Mouse (Mus musculus): ENCODE results near the gene Slc25a21.

The Slc25a21 gene

DNA sequence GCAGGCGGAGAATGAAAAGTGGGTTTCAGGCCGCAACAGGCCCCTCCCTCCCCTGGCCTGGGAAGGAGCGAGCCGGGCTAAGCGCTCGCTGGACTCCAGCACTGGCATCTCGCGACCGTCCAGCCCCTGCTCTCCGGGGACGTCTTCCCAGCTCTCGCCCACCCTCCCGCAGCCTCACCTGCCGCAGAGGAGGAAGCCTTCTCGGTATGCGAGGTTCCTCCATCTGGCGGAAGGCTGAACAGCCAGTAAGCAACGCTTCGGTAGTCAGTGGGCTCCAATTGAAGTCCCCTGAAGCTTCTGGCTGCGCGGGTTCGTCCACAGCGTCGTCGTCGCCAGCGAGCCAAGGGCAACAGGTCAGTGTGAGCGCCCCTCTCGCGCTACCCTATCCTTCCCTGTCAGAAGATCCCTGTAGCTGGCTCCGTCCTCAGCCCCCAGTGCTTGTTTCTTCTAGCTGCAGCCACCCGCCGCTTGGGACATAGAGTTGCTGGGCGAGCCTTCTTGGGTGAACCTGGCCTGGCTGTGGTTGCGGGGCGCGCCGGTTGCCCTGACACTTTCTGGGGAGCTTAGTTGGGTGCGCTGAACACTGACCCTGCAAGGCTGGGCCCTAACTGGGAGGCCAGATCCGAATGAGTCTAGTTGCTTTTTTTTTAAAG lies 505.7 kb downstream of the Slc25a21 start, which contains the start of gene Pax9:
Gene Pax9 (plus strand): TSS at position 341 of the 653 bp plus-strand sequence.
- DNase-seq (ENCODE audit: low spot score in 2 of 2) = no peak

DNA sequence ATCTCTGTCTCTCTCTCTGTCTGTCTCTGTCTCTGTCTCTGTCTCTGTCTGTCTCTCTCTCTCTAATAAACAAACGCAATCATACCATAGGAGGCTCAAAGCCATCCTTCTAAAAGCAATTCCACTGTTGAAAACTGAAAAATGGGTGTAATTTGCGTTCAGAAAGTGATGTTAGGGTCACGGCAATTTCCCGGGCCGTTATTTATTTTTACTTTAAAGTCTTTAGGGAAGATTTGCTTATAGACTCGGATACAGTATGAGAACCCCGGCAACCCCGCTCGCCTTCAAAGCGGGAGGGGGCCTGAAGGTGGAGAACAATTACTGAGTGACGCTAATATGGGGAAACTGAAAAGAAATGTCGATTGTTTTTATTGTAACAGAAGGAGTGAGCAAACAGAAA lies 506.3 kb downstream of the Slc25a21 start:
- no peak for DNase-seq (ENCODE audit: low spot score in 2 of 2)

GRCm38 (mm10) chr12:56690366-56690765 lies 506.9 kb downstream of the Slc25a21 start:
- no peak for DNase-seq (ENCODE audit: low spot score in 2 of 2)

- DNase-seq (ENCODE audit: low spot score in 2 of 2) = no peak
Measured at GRCm38 (mm10) chr12:56689736-56690135, 507.5 kb downstream of the Slc25a21 start.

DNA sequence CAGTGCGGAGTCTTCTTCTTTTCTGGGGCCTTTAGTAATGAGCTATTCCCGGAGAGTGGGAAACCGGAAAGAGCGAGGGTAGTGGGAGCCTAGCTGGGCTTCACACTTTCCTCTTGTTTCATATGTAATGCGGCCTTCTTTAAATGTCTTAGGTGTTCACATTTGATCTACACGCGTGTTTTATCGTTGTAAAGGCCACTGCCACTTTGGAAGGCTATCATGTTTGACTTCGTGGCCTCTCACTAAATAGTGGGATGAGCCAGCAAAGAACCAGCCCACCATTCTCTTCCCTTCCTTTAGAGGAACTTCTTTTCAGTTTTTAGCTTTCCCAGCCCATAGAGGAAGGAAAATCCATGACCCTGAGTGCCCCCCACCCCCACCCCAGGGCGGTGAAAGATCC lies 507.9 kb downstream of the Slc25a21 start:
- no peak for DNase-seq (ENCODE audit: low spot score in 2 of 2)

- no peak for DNase-seq (ENCODE audit: low spot score in 2 of 2)
Measured at GRCm38 (mm10) chr12:56688920-56689319, 508.4 kb downstream of the Slc25a21 start.

DNA sequence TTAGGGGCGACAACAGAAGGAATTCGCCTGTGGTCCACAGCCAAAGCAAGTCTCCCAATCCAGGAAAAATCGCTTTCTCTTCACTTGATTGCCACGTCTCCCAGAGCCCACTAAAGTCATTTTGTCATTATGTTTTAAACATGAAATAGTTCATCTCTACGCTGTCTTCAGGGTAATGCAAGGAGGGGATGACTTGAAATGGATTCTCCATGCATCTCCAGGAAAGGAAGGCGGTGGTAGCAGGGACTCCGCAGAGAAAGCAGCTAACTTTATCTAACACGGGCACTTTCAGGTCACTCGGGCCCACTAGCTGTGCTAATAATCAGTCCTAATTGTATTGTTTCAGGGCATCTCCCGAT lies 508.8 kb downstream of the Slc25a21 start:
- DNase-seq (ENCODE audit: low spot score in 2 of 2) = no peak

DNA sequence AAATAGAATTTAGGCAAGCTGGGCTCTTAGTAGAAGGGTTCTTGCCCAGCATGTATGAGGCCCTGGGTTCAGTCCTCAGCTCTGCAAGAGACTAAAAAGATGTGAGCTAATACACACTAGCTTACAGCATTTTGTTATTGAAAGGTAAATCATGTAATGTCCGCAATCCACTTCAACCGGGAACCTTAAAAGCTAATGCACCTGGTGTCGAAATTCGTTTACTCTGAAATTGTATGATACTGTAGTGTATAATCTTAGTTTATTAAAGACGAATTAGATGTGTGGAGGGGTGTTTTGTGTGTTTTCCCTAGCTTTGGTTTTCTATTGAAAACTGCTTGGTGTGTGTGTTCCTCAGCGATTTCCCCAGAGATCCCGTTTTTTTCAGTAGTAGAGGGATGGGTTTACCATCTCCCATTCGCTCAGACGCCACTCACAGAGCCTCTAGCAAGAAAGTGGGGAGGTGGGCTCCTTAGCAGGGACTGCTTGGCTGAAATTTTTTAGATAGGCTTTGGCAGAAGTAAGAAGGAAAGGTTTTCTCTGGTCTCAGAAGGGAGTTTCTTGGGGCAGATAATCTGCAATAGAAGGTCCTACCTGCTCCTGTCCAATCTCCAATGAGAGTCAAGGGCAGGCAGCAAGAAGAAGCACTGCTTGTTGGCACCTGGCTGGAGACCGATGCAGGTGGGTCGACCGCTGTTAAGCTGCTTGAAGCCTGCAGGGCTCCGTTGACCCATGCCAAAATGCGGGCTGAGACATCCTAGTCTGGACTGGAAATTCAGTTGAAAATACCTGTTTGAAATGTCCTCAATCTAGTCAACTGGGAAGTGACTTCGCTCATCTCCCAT lies 509.4 kb downstream of the Slc25a21 start:
- DNase-seq (ENCODE audit: low spot score in 2 of 2) = no peak

DNA sequence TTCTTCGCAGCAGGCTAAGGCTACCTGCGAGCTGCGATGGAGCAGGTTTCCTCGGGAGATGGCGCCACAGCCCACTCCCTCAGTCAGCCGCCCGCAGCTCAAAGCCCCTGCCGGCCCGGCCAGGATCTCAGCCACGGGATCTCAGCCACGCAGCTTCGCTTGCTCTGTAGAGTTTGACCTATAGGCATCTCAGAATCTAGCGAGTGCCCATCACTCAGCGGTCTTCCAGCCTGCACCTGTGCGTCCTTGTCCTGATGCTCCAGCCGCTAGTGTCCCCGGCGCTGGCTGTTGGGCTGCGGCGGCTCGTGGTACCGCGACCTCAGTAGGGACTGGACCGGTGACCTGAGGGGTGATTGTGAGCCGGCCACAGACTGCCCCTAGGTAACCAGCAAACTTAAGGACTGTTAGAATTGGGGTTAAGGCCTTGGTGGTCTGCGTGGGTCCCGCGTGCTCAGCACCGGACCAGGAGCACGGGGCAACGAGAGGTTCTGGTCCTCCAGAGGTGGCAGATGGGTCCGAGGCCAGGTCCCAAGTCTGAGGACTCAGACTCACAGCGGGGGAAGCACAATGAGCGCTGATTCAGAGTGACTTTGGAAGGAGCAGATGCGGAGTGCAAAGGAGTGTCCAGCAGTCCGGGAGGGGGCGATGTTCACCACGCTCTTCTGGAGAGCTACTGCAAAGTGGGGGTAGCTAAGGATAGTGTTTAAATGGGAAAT lies 516.0 kb downstream of the Slc25a21 start:
- DNase-seq (ENCODE audit: low spot score in 2 of 2) = no peak

GRCm38 (mm10) chr12:56677620-56678019 lies 519.7 kb downstream of the Slc25a21 start:
- no peak for DNase-seq (ENCODE audit: low spot score in 2 of 2)

GRCm38 (mm10) chr12:56674726-56675125 lies 522.5 kb downstream of the Slc25a21 start:
- DNase-seq (ENCODE audit: low spot score in 2 of 2) = no peak

DNA sequence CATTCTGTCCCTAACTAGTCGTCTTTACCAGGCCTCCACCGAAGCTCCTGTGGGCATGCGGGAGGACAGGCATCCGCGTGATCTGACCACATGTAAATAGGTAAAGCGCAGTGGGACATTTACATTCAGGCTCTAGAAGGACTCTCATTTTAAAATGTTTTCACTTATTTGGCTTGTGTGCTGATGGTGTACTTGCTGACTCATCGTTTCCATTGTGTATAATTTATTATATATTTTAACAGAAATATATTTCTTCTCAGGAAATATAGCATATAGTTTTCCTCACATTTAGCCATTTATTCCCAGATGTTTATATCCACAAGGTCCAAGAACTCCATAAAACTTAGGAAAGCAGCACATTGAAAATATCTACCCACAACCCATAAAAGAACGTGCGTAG lies 526.5 kb downstream of the Slc25a21 start:
- DNase-seq (ENCODE audit: low spot score in 2 of 2) = no peak

DNA sequence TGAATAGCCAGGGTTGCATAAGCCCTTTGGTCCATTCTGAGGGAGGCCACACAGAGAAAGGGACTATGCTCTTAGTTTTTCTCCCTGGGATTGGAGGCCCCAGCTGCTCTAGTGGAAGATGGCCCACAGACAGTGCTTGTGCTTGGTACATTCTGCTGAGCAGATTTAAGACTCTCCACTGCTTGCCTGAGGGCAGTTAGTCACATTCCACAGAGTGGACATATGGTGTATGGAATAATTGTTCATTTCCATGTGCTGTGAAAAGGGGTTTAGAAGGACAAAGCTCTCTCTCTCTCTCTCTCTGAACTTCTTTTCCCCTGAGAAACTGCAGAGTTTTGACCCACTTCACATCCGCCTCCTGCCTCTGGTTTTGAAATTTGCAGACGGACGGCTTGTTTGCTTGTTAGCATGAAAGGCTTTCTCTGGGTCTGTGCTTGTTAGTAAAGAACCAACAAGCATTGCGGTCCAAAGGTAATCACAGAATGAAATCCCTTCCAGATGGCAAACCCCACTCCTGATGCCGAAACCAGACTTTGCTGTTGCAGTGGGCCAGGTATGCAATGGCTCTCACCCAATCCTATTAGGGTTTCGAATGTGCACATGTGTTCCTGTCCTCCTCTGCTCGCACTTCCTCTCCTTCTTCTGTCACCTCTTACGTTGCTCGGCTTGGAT lies 527.7 kb downstream of the Slc25a21 start:
- DNase-seq (ENCODE audit: low spot score in 2 of 2) = no peak

Measured in frontal cortex, postnatal 25 days (tissue).